Mouse (Mus musculus): ENCODE results near the gene Prpsap1. TPM values are rescaled to one million over a fixed set of nuclear protein-coding genes. Genes with fewer than 3 reads are reported as not detected.

Gene Prpsap1
- polyA plus RNA-seq, 1 experiment = not detected

GRCm38 (mm10) chr11:116443311-116443710 lies 50.7 kb downstream of the Prpsap1 start:
- WGBS = 88% methylated on average over 6 of the region's 6 CpGs
- no peak for TF ChIP-seq CTCF (IDR thresholded peaks at IDR 0.05; ENCODE audit: insufficient read depth, low read depth, low read length)
- no peak for TF ChIP-seq POLR2A (IDR thresholded peaks at IDR 0.05; ENCODE audit: insufficient read depth, low read depth, low read length)
- Histone ChIP-seq H3K4me3 (ENCODE audit: insufficient read depth, low read depth, low read length) (no peak overlapping the region), H3K4me1 (ENCODE audit: control insufficient read depth, insufficient read depth, low read length) (peaks cover 10% of the 10 kb centered on the region), H3K27ac (ENCODE audit: insufficient read depth, low read depth, low read length) (no peak overlapping the region)

GRCm38 (mm10) chr11:116442867-116443177 lies 51.2 kb downstream of the Prpsap1 start:
- WGBS = 78% methylated on average over 6 of the region's 6 CpGs
- no peak for TF ChIP-seq POLR2A (IDR thresholded peaks at IDR 0.05; ENCODE audit: insufficient read depth, low read depth, low read length)
- no peak for TF ChIP-seq CTCF (IDR thresholded peaks at IDR 0.05; ENCODE audit: insufficient read depth, low read depth, low read length)
- Histone ChIP-seq H3K27ac (ENCODE audit: insufficient read depth, low read depth, low read length) (no peak overlapping the region), H3K4me1 (ENCODE audit: control insufficient read depth, insufficient read depth, low read length) (peaks cover 6% of the 10 kb centered on the region; the same call in 1 of the 2 replicates), H3K4me3 (ENCODE audit: insufficient read depth, low read depth, low read length) (no peak overlapping the region)

- Histone ChIP-seq H3K4me1 (ENCODE audit: control insufficient read depth, insufficient read depth, low read length) (peaks cover 10% of the 10 kb centered on the region), H3K27ac (ENCODE audit: insufficient read depth, low read depth, low read length) (no peak overlapping the region), H3K4me3 (ENCODE audit: insufficient read depth, low read depth, low read length) (no peak overlapping the region)
- TF ChIP-seq POLR2A (IDR thresholded peaks at IDR 0.05; ENCODE audit: insufficient read depth, low read depth, low read length) (no peak), CTCF (IDR thresholded peaks at IDR 0.05; ENCODE audit: insufficient read depth, low read depth, low read length) (no peak)
- 76% methylated on average over 15 of the region's 15 CpGs for WGBS
These were observed 51.7 kb downstream of the Prpsap1 start for GRCm38 (mm10) chr11:116442129-116442866.

GRCm38 (mm10) chr11:116440408-116441068 lies 53.5 kb downstream of the Prpsap1 start:
- no peak for TF ChIP-seq CTCF (IDR thresholded peaks at IDR 0.05; ENCODE audit: insufficient read depth, low read depth, low read length)
- TF ChIP-seq POLR2A (IDR thresholded peaks at IDR 0.05; ENCODE audit: insufficient read depth, low read depth, low read length) = no peak
- H3K27ac ChIP-seq (ENCODE audit: insufficient read depth, low read depth, low read length) = no peak overlapping the region
- peaks cover 22% of the 10 kb centered on the region for H3K4me1 ChIP-seq (ENCODE audit: control insufficient read depth, insufficient read depth, low read length)
- H3K4me3 ChIP-seq (ENCODE audit: insufficient read depth, low read depth, low read length) = no peak overlapping the region
- 71% methylated on average over 7 of the region's 7 CpGs for WGBS

GRCm38 (mm10) chr11:116439269-116440240 lies 54.4 kb downstream of the Prpsap1 start:
- TF ChIP-seq POLR2A (IDR thresholded peaks at IDR 0.05; ENCODE audit: insufficient read depth, low read depth, low read length) = no peak
- no peak for TF ChIP-seq CTCF (IDR thresholded peaks at IDR 0.05; ENCODE audit: insufficient read depth, low read depth, low read length)
- peaks cover 25% of the 10 kb centered on the region for H3K4me1 ChIP-seq (ENCODE audit: control insufficient read depth, insufficient read depth, low read length)
- no peak overlapping the region for H3K27ac ChIP-seq (ENCODE audit: insufficient read depth, low read depth, low read length)
- 86% methylated on average over 19 of the region's 19 CpGs for WGBS
- H3K4me3 ChIP-seq (ENCODE audit: insufficient read depth, low read depth, low read length) = no peak overlapping the region

- WGBS = 65% methylated on average over 11 of the region's 11 CpGs
- TF ChIP-seq POLR2A (IDR thresholded peaks at IDR 0.05; ENCODE audit: insufficient read depth, low read depth, low read length) = no peak
- no peak for TF ChIP-seq CTCF (IDR thresholded peaks at IDR 0.05; ENCODE audit: insufficient read depth, low read depth, low read length)
- H3K4me1 ChIP-seq (ENCODE audit: control insufficient read depth, insufficient read depth, low read length) = peaks cover 25% of the 10 kb centered on the region
- no peak overlapping the region for H3K27ac ChIP-seq (ENCODE audit: insufficient read depth, low read depth, low read length)
- no peak overlapping the region for H3K4me3 ChIP-seq (ENCODE audit: insufficient read depth, low read depth, low read length)
These were observed 56.5 kb downstream of the Prpsap1 start for GRCm38 (mm10) chr11:116437541-116437940.

- no peak overlapping the region for H3K4me3 ChIP-seq (ENCODE audit: insufficient read depth, low read depth, low read length)
These were observed 57.2 kb downstream of the Prpsap1 start for GRCm38 (mm10) chr11:116436725-116437331.

GRCm38 (mm10) chr11:116435992-116436724 lies 57.8 kb downstream of the Prpsap1 start:
- TF ChIP-seq CTCF (IDR thresholded peaks at IDR 0.05; ENCODE audit: insufficient read depth, low read depth, low read length) (no peak), POLR2A (IDR thresholded peaks at IDR 0.05; ENCODE audit: insufficient read depth, low read depth, low read length) (no peak)
- 49% methylated on average over 5 of the region's 5 CpGs for WGBS
- Histone ChIP-seq H3K27ac (ENCODE audit: insufficient read depth, low read depth, low read length) (no peak overlapping the region), H3K4me3 (ENCODE audit: insufficient read depth, low read depth, low read length) (0 out of 2 replicates have a peak overlapping the region, but pooled peaks have one; percentile 5), H3K4me1 (ENCODE audit: control insufficient read depth, insufficient read depth, low read length) (peaks cover 31% of the 10 kb centered on the region)

More at GRCm38 (mm10) chr11:116436725-116437331, 57.2 kb downstream of the Prpsap1 start:
- 30% methylated on average over 4 of the region's 4 CpGs for WGBS
- peaks cover 26% of the 10 kb centered on the region for H3K4me1 ChIP-seq (ENCODE audit: control insufficient read depth, insufficient read depth, low read length)
- no peak overlapping the region for H3K27ac ChIP-seq (ENCODE audit: insufficient read depth, low read depth, low read length)
- TF ChIP-seq CTCF (IDR thresholded peaks at IDR 0.05; ENCODE audit: insufficient read depth, low read depth, low read length) (no peak), POLR2A (IDR thresholded peaks at IDR 0.05; ENCODE audit: insufficient read depth, low read depth, low read length) (no peak; the same call in 1 of the 2 replicates)
